Mouse (Mus musculus) cortical plate, adult 2 months (tissue): ENCODE results near the gene Bloc1s1.

Experiments used
- CTCF ChIP-seq: fragments of 200-500 bp; IDR thresholded peaks from 2 replicates; pipeline ENCODE4 v1.5.1; 2011; ENCODE audit warnings: mild to moderate bottlenecking, control low read depth, low read length; ENCODE audit not compliant: insufficient read depth; ENCODE audit errors: extremely low read depth
- POLR2A ChIP-seq: fragments of 200-500 bp; IDR thresholded peaks from 2 replicates; pipeline ENCODE4 v1.6.1; 2011; ENCODE audit warnings: mild to moderate bottlenecking, low read length, control low read depth; ENCODE audit not compliant: insufficient read depth; ENCODE audit errors: extremely low read depth

- TF ChIP-seq POLR2A, result no peak
- no peak for TF ChIP-seq CTCF
Measured at GRCm38 (mm10) chr10:128912268-128912667, 11.6 kb downstream of the Bloc1s1 start.
